In genomic region chr2:13271165-13271957, GRCm38 (mm10) we compare ENCODE assay signal across 8 mouse cellular contexts. TPM values are rescaled to one million over a fixed set of nuclear protein-coding genes. Genes with fewer than 3 reads are reported as not detected.
A peak's percentile ranks its signal among the peaks of the same experiment; 100 is the strongest.
DNase-seq lines count a peak whose midpoint lies in the region; ATAC-seq and TF ChIP-seq lines count a peak whose summit lies in the region.

Gene Rsu1, minus strand, starts transcription at chr2:13271415.

- WGBS in forebrain, embryonic 12.5 days, result under 1% methylated on average over 37 of the region's 37 CpGs
- WGBS in heart, postnatal 0 days, result under 1% methylated on average over 37 of the region's 37 CpGs
- WGBS in liver, embryonic 16.5 days (ENCODE audit: insufficient replicate concordance), result under 1% methylated on average over 37 of the region's 37 CpGs
- WGBS in neural tube, embryonic 13.5 days, result under 1% methylated on average over 37 of the region's 37 CpGs

- no peak within 1 kb of the TSS for H3K27ac ChIP-seq in forebrain, embryonic 12.5 days
- peak within 1 kb of the TSS; percentile 77 for H3K27ac ChIP-seq in heart, postnatal 0 days (ENCODE audit: low read depth)
- peak within 1 kb of the TSS; percentile 84 for H3K27ac ChIP-seq in liver, embryonic 16.5 days (ENCODE audit: low read length)
- 0 out of 2 replicates have a peak within 1 kb of the TSS, but pooled peaks have one; percentile 39 for H3K27ac ChIP-seq in neural tube, embryonic 13.5 days (replicated peaks)
- H3K27ac ChIP-seq in testis, adult 2 months (ENCODE audit: control insufficient read depth, insufficient read depth, low read depth, low read length), result peak within 1 kb of the TSS; percentile 70

- peak; percentile 99 for ATAC-seq in forebrain, embryonic 12.5 days (ENCODE audit: low FRiP score)
- peak; percentile 99 for ATAC-seq in heart, postnatal 0 days (ENCODE audit: insufficient read depth, low read depth)
- ATAC-seq in liver, embryonic 16.5 days (ENCODE audit: low read depth), result peak; percentile 99
- ATAC-seq in neural tube, embryonic 13.5 days (ENCODE audit: low read depth), result peak; percentile 100

- H3K4me2 ChIP-seq in forebrain, embryonic 12.5 days, result peak within 1 kb of the TSS; percentile 69
- H3K4me2 ChIP-seq in heart, postnatal 0 days (ENCODE audit: low read depth, low read length), result peak within 1 kb of the TSS; percentile 88
- H3K4me2 ChIP-seq in liver, embryonic 16.5 days (ENCODE audit: low read depth, low read length), result peak within 1 kb of the TSS; percentile 92
- peak within 1 kb of the TSS; percentile 77 for H3K4me2 ChIP-seq in neural tube, embryonic 13.5 days

- no peak for TF ChIP-seq CTCF in E14TG2a.4 (conservative IDR thresholded peaks at IDR 0.05; ENCODE audit: low read length)
- no peak for TF ChIP-seq CTCF in heart, postnatal 0 days (IDR thresholded peaks at IDR 0.05; ENCODE audit: low read depth)
- TF ChIP-seq CTCF in testis, adult 2 months (IDR thresholded peaks at IDR 0.05; ENCODE audit: control insufficient read depth, insufficient read depth, insufficient replicate concordance, low read depth, low read length), result no peak

- peak within 1 kb of the TSS; percentile 85 for H3K4me3 ChIP-seq in E14TG2a.4 (replicated peaks; ENCODE audit: low read length)
- H3K4me3 ChIP-seq in forebrain, embryonic 12.5 days (replicated peaks), result peak within 1 kb of the TSS; percentile 55
- H3K4me3 ChIP-seq in heart, postnatal 0 days (ENCODE audit: low read depth, low read length), result peak within 1 kb of the TSS; percentile 58
- peak within 1 kb of the TSS; percentile 81 for H3K4me3 ChIP-seq in liver, embryonic 16.5 days (ENCODE audit: low read depth, low read length)
- H3K4me3 ChIP-seq in neural tube, embryonic 13.5 days, result peak within 1 kb of the TSS; percentile 58
- peak within 1 kb of the TSS; percentile 96 for H3K4me3 ChIP-seq in testis, adult 2 months (ENCODE audit: control insufficient read depth, low read depth, low read length)

- peaks cover 30% of the 10 kb centered on the region for H3K36me3 ChIP-seq in E14TG2a.4 (ENCODE audit: insufficient read depth, low read length)
- no peaks in the 10 kb centered on the region for H3K36me3 ChIP-seq in forebrain, embryonic 12.5 days (replicated peaks)
- peaks cover 16% of the 10 kb centered on the region; the same call in 1 of the 2 replicates for H3K36me3 ChIP-seq in heart, postnatal 0 days (replicated peaks; ENCODE audit: control insufficient read depth, insufficient read depth, low read length)
- no peaks in the 10 kb centered on the region for H3K36me3 ChIP-seq in liver, embryonic 16.5 days (ENCODE audit: control insufficient read depth, insufficient read depth)
- no peaks in the 10 kb centered on the region for H3K36me3 ChIP-seq in neural tube, embryonic 13.5 days
- H3K36me3 ChIP-seq in testis, adult 2 months (ENCODE audit: control insufficient read depth, insufficient read depth, low read length), result no peaks in the 10 kb centered on the region

- peak; percentile 30; the same call in 1 of the 2 replicates for TF ChIP-seq POLR2A in testis, adult 2 months (IDR thresholded peaks at IDR 0.05; ENCODE audit: control insufficient read depth, low read depth, low read length)

- H3K9ac ChIP-seq in forebrain, embryonic 12.5 days, result peak within 1 kb of the TSS; percentile 62
- H3K9ac ChIP-seq in heart, postnatal 0 days (replicated peaks; ENCODE audit: low read depth, low read length), result peak within 1 kb of the TSS; percentile 59
- peak within 1 kb of the TSS; percentile 82 for H3K9ac ChIP-seq in liver, embryonic 16.5 days (ENCODE audit: low read depth, low read length)
- H3K9ac ChIP-seq in neural tube, embryonic 13.5 days, result peak within 1 kb of the TSS; percentile 77

- no peak for TF ChIP-seq EP300 in heart, postnatal 0 days (IDR thresholded peaks at IDR 0.05; ENCODE audit: low read depth)

- peak; percentile 99 for DNase-seq in c-Kit-positive CD71-positive TER-119-positive erythroid progenitor cells, embryonic 14.5 days (ENCODE audit: low spot score)
- peak; percentile 99 for DNase-seq in heart, postnatal 0 days (ENCODE audit: low spot score)
- peak; percentile 94 to 96 for DNase-seq in kidney, postnatal 4 days

- H3K27me3 ChIP-seq in E14TG2a.4 (ENCODE audit: insufficient read depth, low read length), result no peaks in the 10 kb centered on the region
- H3K27me3 ChIP-seq in forebrain, embryonic 12.5 days, result no peaks in the 10 kb centered on the region
- H3K27me3 ChIP-seq in heart, postnatal 0 days (ENCODE audit: control insufficient read depth, insufficient read depth, low read length), result no peaks in the 10 kb centered on the region
- no peaks in the 10 kb centered on the region for H3K27me3 ChIP-seq in liver, embryonic 16.5 days (ENCODE audit: control insufficient read depth, insufficient read depth, low read depth, low read length)
- no peaks in the 10 kb centered on the region for H3K27me3 ChIP-seq in neural tube, embryonic 13.5 days
- H3K27me3 ChIP-seq in testis, adult 2 months (ENCODE audit: control insufficient read depth, insufficient read depth, low read length), result no peaks in the 10 kb centered on the region

- no peaks in the 10 kb centered on the region for H3K9me3 ChIP-seq in E14TG2a.4 (ENCODE audit: low read length)
- H3K9me3 ChIP-seq in forebrain, embryonic 12.5 days, result no peaks in the 10 kb centered on the region
- H3K9me3 ChIP-seq in heart, postnatal 0 days (replicated peaks; ENCODE audit: control insufficient read depth, low read length), result no peaks in the 10 kb centered on the region
- H3K9me3 ChIP-seq in liver, embryonic 16.5 days (replicated peaks; ENCODE audit: control insufficient read depth, low read length), result no peaks in the 10 kb centered on the region
- H3K9me3 ChIP-seq in neural tube, embryonic 13.5 days, result no peaks in the 10 kb centered on the region

- H3K4me1 ChIP-seq in E14TG2a.4 (replicated peaks; ENCODE audit: low read depth, low read length), result peaks cover 22% of the 10 kb centered on the region
- peaks cover 6% of the 10 kb centered on the region for H3K4me1 ChIP-seq in forebrain, embryonic 12.5 days
- H3K4me1 ChIP-seq in heart, postnatal 0 days (ENCODE audit: control insufficient read depth, insufficient read depth), result peaks cover 24% of the 10 kb centered on the region; the same call in 1 of the 2 replicates
- H3K4me1 ChIP-seq in liver, embryonic 16.5 days (ENCODE audit: control insufficient read depth, low read depth, low read length), result peaks cover 13% of the 10 kb centered on the region
- H3K4me1 ChIP-seq in neural tube, embryonic 13.5 days (replicated peaks), result peaks cover 12% of the 10 kb centered on the region
- H3K4me1 ChIP-seq in testis, adult 2 months (ENCODE audit: control insufficient read depth, insufficient read depth, low read length), result peaks cover under 1% of the 10 kb centered on the region; the same call in 1 of the 2 replicates

RNA-seq across cellular contexts. Expression of gene Rsu1, which starts in this region (rescaled TPM):
- 59.8 and 65.0 TPM in 2 replicates for polyA plus RNA-seq in forebrain, embryonic 12.5 days (2016; fragmentation: Nextera tagmentation; extraction: Ambion mirVana)
- 175 and 202 TPM in 2 replicates for total RNA-seq in heart, postnatal 0 days (2014; rRNA removed; ENCODE audit: low replicate concordance)
- polyA plus RNA-seq in heart, postnatal 0 days (2015; fragmentation: Nextera tagmentation; extraction: Ambion mirVana), result 125 and 126 TPM in 2 replicates
- 54.0 and 55.4 TPM in 2 replicates for polyA plus RNA-seq in liver, embryonic 16.5 days (2015; fragmentation: Nextera tagmentation; extraction: Ambion mirVana)
- polyA plus RNA-seq in neural tube, embryonic 13.5 days (2015; fragmentation: Nextera tagmentation; extraction: Ambion mirVana), result 68.4 and 75.0 TPM in 2 replicates
- polyA plus RNA-seq in testis, adult 2 months (2012; rRNA removed), result 9.1 and 11.7 TPM in 2 replicates
